Mouse (Mus musculus): Measurements from ENCODE around the gene Pgm2l1. TPM values are rescaled to one million over a fixed set of nuclear protein-coding genes. Genes with fewer than 3 reads are reported as not detected.
"Not testable (repeated sequence)": the region's sequence is repeated elsewhere in the genome, so short reads cannot be mapped to it uniquely, and the experiment has no call there.

Gene Pgm2l1
- polyA plus RNA-seq, 2 experiments: 3.2 to 5.1 TPM

GRCm38 (mm10) chr7:100240601-100241000 is 13.4 kb downstream of the Pgm2l1 start:
- H3K27ac ChIP-seq (replicated peaks; ENCODE audit: low read depth, low read length): no peak overlapping the region

GRCm38 (mm10) chr7:100243007-100243406 is 15.8 kb downstream of the Pgm2l1 start:
- H3K4me3 ChIP-seq (replicated peaks; ENCODE audit: low read length): no peak overlapping the region
- WGBS: 86% methylated on average over 1 of the region's 1 CpGs
- H3K4me2 ChIP-seq (replicated peaks; ENCODE audit: low read depth, low read length, severe bottlenecking): no peak overlapping the region
- no peak for ATAC-seq (ENCODE audit: low FRiP score, low read depth)
- H3K4me1 ChIP-seq (ENCODE audit: control insufficient read depth, insufficient read depth, low read length): no peaks in the 10 kb centered on the region
- DNase-seq (ENCODE audit: low spot score): no peak
- no peak overlapping the region for H3K27ac ChIP-seq (replicated peaks; ENCODE audit: low read depth, low read length)
- TF ChIP-seq POLR2A (IDR thresholded peaks at IDR 0.05; ENCODE audit: borderline replicate concordance, extremely low read depth, insufficient read depth, insufficient read length): no peak
- H3K27me3 ChIP-seq (ENCODE audit: control insufficient read depth, insufficient read depth, low read length): no peaks in the 10 kb centered on the region
- H3K9ac ChIP-seq (ENCODE audit: low read depth, low read length, severe bottlenecking): no peak overlapping the region
- no peaks in the 10 kb centered on the region for H3K9me3 ChIP-seq (ENCODE audit: control insufficient read depth, low read length)
- no peaks in the 10 kb centered on the region for H3K36me3 ChIP-seq (ENCODE audit: control insufficient read depth, insufficient read depth, low read length)

More at GRCm38 (mm10) chr7:100240601-100241000, 13.4 kb downstream of the Pgm2l1 start:
- 50% methylated on average over 2 of the region's 2 CpGs for WGBS
- ATAC-seq (ENCODE audit: low FRiP score, low read depth): no peak
- Histone ChIP-seq H3K36me3 (ENCODE audit: control insufficient read depth, insufficient read depth, low read length) (no peaks in the 10 kb centered on the region), H3K4me1 (ENCODE audit: control insufficient read depth, insufficient read depth, low read length) (no peaks in the 10 kb centered on the region), H3K9me3 (ENCODE audit: control insufficient read depth, low read length) (no peaks in the 10 kb centered on the region), H3K27me3 (ENCODE audit: control insufficient read depth, insufficient read depth, low read length) (no peaks in the 10 kb centered on the region), H3K4me3 (replicated peaks; ENCODE audit: low read length) (no peak overlapping the region), H3K9ac (ENCODE audit: low read depth, low read length, severe bottlenecking) (no peak overlapping the region), H3K4me2 (replicated peaks; ENCODE audit: low read depth, low read length, severe bottlenecking) (no peak overlapping the region)
- DNase-seq (ENCODE audit: low spot score): no peak
- TF ChIP-seq POLR2A (IDR thresholded peaks at IDR 0.05; ENCODE audit: borderline replicate concordance, extremely low read depth, insufficient read depth, insufficient read length): no peak

GRCm38 (mm10) chr7:100244225-100244624 is 17.0 kb downstream of the Pgm2l1 start:
- H3K27ac ChIP-seq (replicated peaks; ENCODE audit: low read depth, low read length): no peak overlapping the region
- no peaks in the 10 kb centered on the region for H3K27me3 ChIP-seq (ENCODE audit: control insufficient read depth, insufficient read depth, low read length)
- H3K9ac ChIP-seq (ENCODE audit: low read depth, low read length, severe bottlenecking): no peak overlapping the region
- no peaks in the 10 kb centered on the region for H3K9me3 ChIP-seq (ENCODE audit: control insufficient read depth, low read length)
- no peaks in the 10 kb centered on the region for H3K36me3 ChIP-seq (ENCODE audit: control insufficient read depth, insufficient read depth, low read length)
- DNase-seq (ENCODE audit: low spot score) (no peak), ATAC-seq (ENCODE audit: low FRiP score, low read depth) (no peak)
- WGBS: 89% methylated on average over 4 of the region's 4 CpGs
- no peak overlapping the region for H3K4me3 ChIP-seq (replicated peaks; ENCODE audit: low read length)
- H3K4me2 ChIP-seq (replicated peaks; ENCODE audit: low read depth, low read length, severe bottlenecking): no peak overlapping the region
- TF ChIP-seq POLR2A (IDR thresholded peaks at IDR 0.05; ENCODE audit: borderline replicate concordance, extremely low read depth, insufficient read depth, insufficient read length): no peak
- H3K4me1 ChIP-seq (ENCODE audit: control insufficient read depth, insufficient read depth, low read length): no peaks in the 10 kb centered on the region

DNA sequence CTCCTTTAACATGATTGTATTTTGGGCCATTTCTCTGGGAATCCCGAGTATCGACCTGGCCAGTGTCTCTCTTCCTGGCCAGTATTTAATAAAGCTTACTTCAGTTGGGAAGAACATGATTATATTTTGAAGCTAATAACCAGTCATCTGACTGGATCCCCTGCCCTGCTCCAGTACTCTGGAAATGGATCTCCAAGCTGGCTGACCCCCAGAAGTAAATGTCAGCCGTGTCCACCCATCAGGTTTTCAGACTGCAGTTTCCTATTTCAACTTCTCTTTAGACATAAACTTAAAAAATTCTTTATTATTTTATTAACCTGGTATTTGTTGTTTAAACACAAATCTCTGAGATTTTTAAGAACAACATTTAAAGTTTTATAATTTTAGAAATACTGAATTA is 18.0 kb downstream of the Pgm2l1 start:
- no peaks in the 10 kb centered on the region for H3K36me3 ChIP-seq (ENCODE audit: control insufficient read depth, insufficient read depth, low read length)
- DNase-seq (ENCODE audit: low spot score) (no peak), ATAC-seq (ENCODE audit: low FRiP score, low read depth) (no peak)
- no peak for TF ChIP-seq POLR2A (IDR thresholded peaks at IDR 0.05; ENCODE audit: borderline replicate concordance, extremely low read depth, insufficient read depth, insufficient read length)
- no peak overlapping the region for H3K4me2 ChIP-seq (replicated peaks; ENCODE audit: low read depth, low read length, severe bottlenecking)
- H3K9ac ChIP-seq (ENCODE audit: low read depth, low read length, severe bottlenecking): no peak overlapping the region
- H3K4me3 ChIP-seq (replicated peaks; ENCODE audit: low read length): no peak overlapping the region
- 90% methylated on average over 3 of the region's 3 CpGs for WGBS
- no peak overlapping the region for H3K27ac ChIP-seq (replicated peaks; ENCODE audit: low read depth, low read length)
- no peaks in the 10 kb centered on the region for H3K27me3 ChIP-seq (ENCODE audit: control insufficient read depth, insufficient read depth, low read length)
- H3K9me3 ChIP-seq (ENCODE audit: control insufficient read depth, low read length): no peaks in the 10 kb centered on the region
- H3K4me1 ChIP-seq (ENCODE audit: control insufficient read depth, insufficient read depth, low read length): no peaks in the 10 kb centered on the region

DNA sequence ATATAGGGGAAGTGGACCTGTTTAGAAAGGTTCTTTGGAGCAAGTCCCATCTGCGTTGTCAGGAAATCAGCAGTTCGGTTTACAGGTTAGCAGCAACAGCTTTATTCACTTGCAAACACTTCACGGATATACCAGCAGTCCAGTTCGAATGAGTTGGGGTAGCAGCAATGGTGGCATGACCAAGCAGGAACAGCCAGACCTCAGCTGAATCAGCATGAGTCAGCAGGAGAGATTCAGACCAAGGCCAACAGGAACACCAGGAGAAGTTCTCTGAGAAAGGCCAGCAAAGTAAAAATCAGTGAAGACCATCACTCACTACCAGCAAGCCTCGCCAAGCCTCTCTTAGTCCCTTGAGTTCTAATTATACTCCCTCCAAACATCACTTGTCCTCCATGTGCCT is 23.5 kb downstream of the Pgm2l1 start:
- Histone ChIP-seq H3K9ac (ENCODE audit: low read depth, low read length, severe bottlenecking) (no peak overlapping the region), H3K4me1 (ENCODE audit: control insufficient read depth, insufficient read depth, low read length) (no peaks in the 10 kb centered on the region), H3K9me3 (ENCODE audit: control insufficient read depth, low read length) (no peaks in the 10 kb centered on the region), H3K27ac (replicated peaks; ENCODE audit: low read depth, low read length) (no peak overlapping the region), H3K36me3 (ENCODE audit: control insufficient read depth, insufficient read depth, low read length) (peaks cover 19% of the 10 kb centered on the region), H3K4me2 (replicated peaks; ENCODE audit: low read depth, low read length, severe bottlenecking) (no peak overlapping the region), H3K4me3 (replicated peaks; ENCODE audit: low read length) (no peak overlapping the region), H3K27me3 (ENCODE audit: control insufficient read depth, insufficient read depth, low read length) (no peaks in the 10 kb centered on the region)
- WGBS: 95% methylated on average over 5 of the region's 5 CpGs
- no peak for ATAC-seq (ENCODE audit: low FRiP score, low read depth)
- no peak for TF ChIP-seq POLR2A (IDR thresholded peaks at IDR 0.05; ENCODE audit: borderline replicate concordance, extremely low read depth, insufficient read depth, insufficient read length)
- DNase-seq (ENCODE audit: low spot score): no peak

DNA sequence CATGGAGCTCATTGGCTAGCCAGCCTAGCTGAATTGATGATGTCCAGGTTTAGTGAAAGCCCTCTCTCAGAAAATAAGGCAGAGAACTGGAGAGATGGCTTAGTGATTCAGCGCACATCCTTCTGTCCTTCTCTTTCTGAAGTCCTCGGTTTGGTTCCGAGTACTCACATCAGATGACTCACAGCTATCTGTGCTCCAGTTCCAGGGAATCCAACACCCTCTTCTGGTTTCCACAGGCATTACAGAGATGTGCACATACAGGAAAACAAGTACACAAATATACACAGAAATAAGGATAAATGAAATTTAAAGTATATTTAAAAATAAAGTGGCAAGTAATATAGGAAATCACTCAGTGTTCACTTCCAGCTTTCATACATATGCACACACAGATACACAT is 35.2 kb downstream of the Pgm2l1 start:
- H3K27ac ChIP-seq (replicated peaks; ENCODE audit: low read depth, low read length): no peak overlapping the region

DNA sequence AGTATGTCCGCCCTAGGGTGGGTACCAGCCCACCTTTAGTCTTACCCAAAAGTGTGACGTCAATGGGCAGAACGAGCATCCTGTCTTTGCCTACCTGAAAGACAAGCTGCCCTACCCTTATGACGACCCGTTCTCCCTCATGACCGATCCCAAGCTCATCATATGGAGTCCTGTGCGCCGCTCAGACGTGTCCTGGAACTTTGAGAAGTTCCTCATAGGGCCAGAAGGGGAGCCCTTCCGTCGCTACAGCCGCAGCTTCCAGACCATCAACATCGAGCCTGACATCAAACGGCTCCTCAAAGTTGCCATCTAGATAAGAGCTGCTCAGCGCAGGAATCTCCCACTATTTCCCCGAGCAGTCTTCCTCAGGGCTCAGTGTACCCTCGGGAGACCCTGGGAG is 37.7 kb downstream of the Pgm2l1 start:
- not testable (repeated sequence) for H3K9me3 ChIP-seq (ENCODE audit: control insufficient read depth, low read length); DNase-seq (ENCODE audit: low spot score); H3K4me1 ChIP-seq (ENCODE audit: control insufficient read depth, insufficient read depth, low read length); H3K27me3 ChIP-seq (ENCODE audit: control insufficient read depth, insufficient read depth, low read length); ATAC-seq (ENCODE audit: low FRiP score, low read depth); H3K4me2 ChIP-seq (replicated peaks; ENCODE audit: low read depth, low read length, severe bottlenecking); H3K4me3 ChIP-seq (replicated peaks; ENCODE audit: low read length); H3K9ac ChIP-seq (ENCODE audit: low read depth, low read length, severe bottlenecking); H3K27ac ChIP-seq (replicated peaks; ENCODE audit: low read depth, low read length)
- peaks cover 28% of the 10 kb centered on the region for H3K36me3 ChIP-seq (ENCODE audit: control insufficient read depth, insufficient read depth, low read length)
- 61% methylated on average over 14 of the region's 17 CpGs for WGBS

More for the DNA sequence above, 35.2 kb downstream of the Pgm2l1 start:
- DNase-seq (ENCODE audit: low spot score): no peak
- no peak for ATAC-seq (ENCODE audit: low FRiP score, low read depth)
- H3K9ac ChIP-seq (ENCODE audit: low read depth, low read length, severe bottlenecking): no peak overlapping the region
- no peak for TF ChIP-seq POLR2A (IDR thresholded peaks at IDR 0.05; ENCODE audit: borderline replicate concordance, extremely low read depth, insufficient read depth, insufficient read length)
- peaks cover 20% of the 10 kb centered on the region for H3K36me3 ChIP-seq (ENCODE audit: control insufficient read depth, insufficient read depth, low read length)
- WGBS: 90% methylated on average over 3 of the region's 3 CpGs
- H3K4me1 ChIP-seq (ENCODE audit: control insufficient read depth, insufficient read depth, low read length): no peaks in the 10 kb centered on the region
- H3K4me2 ChIP-seq (replicated peaks; ENCODE audit: low read depth, low read length, severe bottlenecking): no peak overlapping the region
- no peaks in the 10 kb centered on the region for H3K27me3 ChIP-seq (ENCODE audit: control insufficient read depth, insufficient read depth, low read length)
- H3K9me3 ChIP-seq (ENCODE audit: control insufficient read depth, low read length): no peaks in the 10 kb centered on the region
- no peak overlapping the region for H3K4me3 ChIP-seq (replicated peaks; ENCODE audit: low read length)
